Mouse (Mus musculus) heart, embryonic 13.5 days (tissue): ENCODE data around the gene Evx2. TPM values are rescaled to one million over a fixed set of nuclear protein-coding genes. Genes with fewer than 3 reads are reported as not detected.

ENCODE experiments used
- ATAC-seq: fragments of 200-750 bp; cut with Nextera tagmentation; 2 replicates; pipeline ENCODE4 v1.8.0; 2017; ENCODE audit warnings: moderate TSS enrichment; ENCODE audit not compliant: insufficient number of reproducible peaks, low FRiP score, low TSS enrichment; ENCODE audit errors: extremely low read depth
- H3K27ac ChIP-seq: fragments of 300-500 bp; sonication (generic); replicated peaks from 2 replicates; pipeline ENCODE4 v1.5.1; 2015; ENCODE audit warnings: moderate library complexity, mild to moderate bottlenecking, inconsistent platforms
- H3K27me3 ChIP-seq: fragments of 300-500 bp; sonication (generic); replicated peaks from 2 replicates; pipeline ENCODE4 v1.6.1; 2015; ENCODE audit warnings: mild to moderate bottlenecking, inconsistent platforms
- H3K36me3 ChIP-seq: fragments of 300-500 bp; sonication (generic); 2 replicates; pipeline ENCODE4 v1.6.1; 2015; ENCODE audit warnings: mild to moderate bottlenecking, inconsistent platforms
- H3K4me1 ChIP-seq: fragments of 300-500 bp; sonication (generic); 2 replicates; pipeline ENCODE4 v1.6.1; 2015; ENCODE audit warnings: inconsistent platforms
- H3K4me2 ChIP-seq: fragments of 300-500 bp; sonication (generic); 2 replicates; pipeline ENCODE4 v1.6.1; 2015; ENCODE audit warnings: inconsistent platforms, mild to moderate bottlenecking, moderate library complexity
- H3K4me3 ChIP-seq: fragments of 300-500 bp; sonication (generic); 2 replicates; pipeline ENCODE4 v1.5.1; 2015; ENCODE audit warnings: moderate library complexity, mild to moderate bottlenecking, inconsistent platforms
- H3K9ac ChIP-seq: fragments of 300-500 bp; sonication (generic); 2 replicates; pipeline ENCODE4 v1.6.1; 2015; ENCODE audit warnings: inconsistent platforms, mild to moderate bottlenecking, moderate library complexity
- H3K9me3 ChIP-seq: fragments of 300-500 bp; sonication (generic); 2 replicates; pipeline ENCODE4 v1.6.1; 2016; ENCODE audit warnings: inconsistent platforms
- WGBS: fragments of 180-500 bp; shearing (Covaris S2); methylation state at CpG from one replicate; pipeline ENCODE4 v1.1.7; 2015; ENCODE audit warnings: mixed read lengths; 5-methylcytosine and 5-hydroxymethylcytosine counted together
- polyA plus RNA-seq: library from polyadenylated mRNA; unstranded; fragments of >200 nt; fragmentation: Nextera tagmentation; extraction: Ambion mirVana; gene quantifications from 2 replicates; pipeline ENCODE4 v1.2.1, GENCODE M21; 2015

The Evx2 gene
- polyA plus RNA-seq, 1 experiment from 2014 or later: not detected

GRCm38 (mm10) chr2:74678891-74679595 is 19.7 kb upstream of the Evx2 start, which contains the start of gene Hoxd11:
Gene Hoxd11 (plus strand): TSS chr2:74679557.
- peak within 1 kb of the TSS; percentile 10; the same call in 1 of the 2 replicates for H3K4me3 ChIP-seq
- H3K36me3 ChIP-seq: no peaks in the 10 kb centered on the region
- 2% methylated on average over 15 of the region's 15 CpGs for WGBS
- H3K27ac ChIP-seq: no peak within 1 kb of the TSS
- H3K27me3 ChIP-seq: peaks cover 100% of the 10 kb centered on the region
- H3K9me3 ChIP-seq: no peaks in the 10 kb centered on the region
- no peak within 1 kb of the TSS for H3K9ac ChIP-seq
- H3K4me1 ChIP-seq: peaks cover 22% of the 10 kb centered on the region
- no peak for ATAC-seq
- H3K4me2 ChIP-seq: peak within 1 kb of the TSS; percentile 17; the same call in 1 of the 2 replicates

GRCm38 (mm10) chr2:74677106-74677505 is 17.7 kb upstream of the Evx2 start:
- Histone ChIP-seq H3K36me3 (no peaks in the 10 kb centered on the region), H3K9me3 (no peaks in the 10 kb centered on the region), H3K4me2 (no peak overlapping the region), H3K4me1 (peaks cover 18% of the 10 kb centered on the region), H3K27ac (no peak overlapping the region), H3K4me3 (no peak overlapping the region), H3K9ac (no peak overlapping the region), H3K27me3 (peaks cover 100% of the 10 kb centered on the region)
- 16% methylated on average over 2 of the region's 2 CpGs for WGBS
- ATAC-seq: no peak

GRCm38 (mm10) chr2:74676376-74677052 is 17.2 kb upstream of the Evx2 start:
- Histone ChIP-seq H3K36me3 (no peaks in the 10 kb centered on the region), H3K4me3 (no peak overlapping the region), H3K9ac (no peak overlapping the region), H3K27me3 (peaks cover 100% of the 10 kb centered on the region), H3K9me3 (no peaks in the 10 kb centered on the region), H3K4me2 (no peak overlapping the region), H3K4me1 (peaks cover 13% of the 10 kb centered on the region), H3K27ac (no peak overlapping the region)
- ATAC-seq: no peak
- WGBS: 3% methylated on average over 9 of the region's 9 CpGs

- H3K9ac ChIP-seq: no peak overlapping the region
- no peaks in the 10 kb centered on the region for H3K36me3 ChIP-seq
- WGBS: 4% methylated on average over 24 of the region's 24 CpGs
- ATAC-seq: no peak
- peaks cover 13% of the 10 kb centered on the region for H3K4me1 ChIP-seq
- H3K27me3 ChIP-seq: peaks cover 100% of the 10 kb centered on the region
- no peaks in the 10 kb centered on the region for H3K9me3 ChIP-seq
- no peak overlapping the region for H3K4me3 ChIP-seq
- no peak overlapping the region for H3K4me2 ChIP-seq
- no peak overlapping the region for H3K27ac ChIP-seq
Measured at GRCm38 (mm10) chr2:74675666-74676282, 16.4 kb upstream of the Evx2 start.

- Histone ChIP-seq H3K36me3 (no peaks in the 10 kb centered on the region), H3K27ac (no peak within 1 kb of the TSS), H3K9me3 (no peaks in the 10 kb centered on the region), H3K4me3 (no peak within 1 kb of the TSS), H3K4me1 (peaks cover 13% of the 10 kb centered on the region), H3K9ac (no peak within 1 kb of the TSS), H3K27me3 (peaks cover 99% of the 10 kb centered on the region), H3K4me2 (no peak within 1 kb of the TSS)
- no peak for ATAC-seq
- WGBS: 2% methylated on average over 47 of the region's 47 CpGs
Measured at GRCm38 (mm10) chr2:74674881-74675665, 15.7 kb upstream of the Evx2 start, which contains the start of gene Hoxd12. Gene Hoxd12 (plus strand): TSS chr2:74675013.

- Histone ChIP-seq H3K36me3 (no peaks in the 10 kb centered on the region), H3K27me3 (peaks cover 99% of the 10 kb centered on the region), H3K4me2 (no peak overlapping the region), H3K27ac (no peak overlapping the region), H3K4me3 (no peak overlapping the region), H3K4me1 (peaks cover 5% of the 10 kb centered on the region; the same call in 1 of the 2 replicates), H3K9ac (no peak overlapping the region), H3K9me3 (no peaks in the 10 kb centered on the region)
- WGBS: 2% methylated on average over 24 of the region's 24 CpGs
- ATAC-seq: no peak
Measured at GRCm38 (mm10) chr2:74673835-74674425, 14.6 kb upstream of the Evx2 start.

GRCm38 (mm10) chr2:74672481-74673362 is 13.4 kb upstream of the Evx2 start:
- Histone ChIP-seq H3K9ac (peak overlapping the region; percentile 47; the same call in 1 of the 2 replicates), H3K27me3 (peaks cover 99% of the 10 kb centered on the region)
- ATAC-seq: no peak

GRCm38 (mm10) chr2:74671847-74672246 is 12.5 kb upstream of the Evx2 start:
- no peaks in the 10 kb centered on the region for H3K36me3 ChIP-seq
- no peak for ATAC-seq
- peak overlapping the region; percentile 74; the same call in 1 of the 2 replicates for H3K4me2 ChIP-seq
- no peaks in the 10 kb centered on the region for H3K9me3 ChIP-seq
- no peak overlapping the region for H3K9ac ChIP-seq
- H3K27me3 ChIP-seq: peaks cover 99% of the 10 kb centered on the region
- H3K27ac ChIP-seq: no peak overlapping the region
- H3K4me1 ChIP-seq: peaks cover 17% of the 10 kb centered on the region
- no peak overlapping the region for H3K4me3 ChIP-seq
- 10% methylated on average over 5 of the region's 5 CpGs for WGBS

More at GRCm38 (mm10) chr2:74672481-74673362, 13.4 kb upstream of the Evx2 start:
- H3K4me2 ChIP-seq: peak overlapping the region; percentile 74
- peak overlapping the region; percentile 49 for H3K4me3 ChIP-seq
- no peak overlapping the region for H3K27ac ChIP-seq
- H3K4me1 ChIP-seq: peaks cover 15% of the 10 kb centered on the region
- no peaks in the 10 kb centered on the region for H3K36me3 ChIP-seq
- WGBS: 2% methylated on average over 40 of the region's 40 CpGs
- H3K9me3 ChIP-seq: no peaks in the 10 kb centered on the region

- Histone ChIP-seq H3K4me2 (no peak overlapping the region), H3K36me3 (no peaks in the 10 kb centered on the region), H3K27ac (no peak overlapping the region), H3K4me3 (no peak overlapping the region), H3K27me3 (peaks cover 99% of the 10 kb centered on the region), H3K4me1 (peaks cover 17% of the 10 kb centered on the region), H3K9me3 (no peaks in the 10 kb centered on the region), H3K9ac (no peak overlapping the region)
- ATAC-seq: no peak
- 2% methylated on average over 3 of the region's 3 CpGs for WGBS
Measured at GRCm38 (mm10) chr2:74670632-74671188, 11.4 kb upstream of the Evx2 start.
